Mouse (Mus musculus): Measurements from ENCODE around the gene Ms4a6b. TPM values are rescaled to one million over a fixed set of nuclear protein-coding genes. Genes with fewer than 3 reads are reported as not detected.
"Not testable (repeated sequence)": the region's sequence is repeated elsewhere in the genome, so short reads cannot be mapped to it uniquely, and the experiment has no call there.

Gene Ms4a6b
- polyA plus RNA-seq, 1 experiment from 2014 or later = 1.3 TPM

GRCm38 (mm10) chr19:11496361-11496760, 20.0 kb upstream of the Ms4a6b start:
- WGBS (ENCODE audit: insufficient replicate concordance) = 64% methylated on average over 6 of the region's 6 CpGs

GRCm38 (mm10) chr19:11497300-11497699, 19.0 kb upstream of the Ms4a6b start:
- H3K4me1 ChIP-seq; H3K27me3 ChIP-seq (replicated peaks); ATAC-seq; H3K9ac ChIP-seq; H3K9me3 ChIP-seq (replicated peaks); H3K36me3 ChIP-seq; H3K27ac ChIP-seq; H3K4me3 ChIP-seq; H3K4me2 ChIP-seq: not testable (repeated sequence)
- 49% methylated on average over 1 of the region's 1 CpGs for WGBS (ENCODE audit: insufficient replicate concordance)

More at GRCm38 (mm10) chr19:11496361-11496760, 20.0 kb upstream of the Ms4a6b start:
- Histone ChIP-seq H3K4me1 (no peaks in the 10 kb centered on the region), H3K27ac (no peak overlapping the region), H3K27me3 (replicated peaks) (no peaks in the 10 kb centered on the region), H3K4me2 (no peak overlapping the region), H3K4me3 (no peak overlapping the region), H3K36me3 (no peaks in the 10 kb centered on the region), H3K9ac (no peak overlapping the region), H3K9me3 (replicated peaks) (no peaks in the 10 kb centered on the region)
- no peak for ATAC-seq

GRCm38 (mm10) chr19:11500796-11501195, 15.5 kb upstream of the Ms4a6b start:
- no peaks in the 10 kb centered on the region for H3K4me1 ChIP-seq
- no peaks in the 10 kb centered on the region for H3K9me3 ChIP-seq (replicated peaks)
- H3K36me3 ChIP-seq = no peaks in the 10 kb centered on the region
- H3K4me3 ChIP-seq = no peak overlapping the region
- 53% methylated on average over 1 of the region's 1 CpGs for WGBS (ENCODE audit: insufficient replicate concordance)
- no peak overlapping the region for H3K27ac ChIP-seq
- H3K27me3 ChIP-seq (replicated peaks) = no peaks in the 10 kb centered on the region
- no peak overlapping the region for H3K9ac ChIP-seq
- H3K4me2 ChIP-seq = no peak overlapping the region
- ATAC-seq = no peak

GRCm38 (mm10) chr19:11501326-11501725, 15.0 kb upstream of the Ms4a6b start:
- WGBS (ENCODE audit: insufficient replicate concordance) = 70% methylated on average over 4 of the region's 4 CpGs
- Histone ChIP-seq H3K4me1 (no peaks in the 10 kb centered on the region), H3K27ac (no peak overlapping the region), H3K4me2 (no peak overlapping the region), H3K9ac (no peak overlapping the region), H3K36me3 (no peaks in the 10 kb centered on the region), H3K9me3 (replicated peaks) (no peaks in the 10 kb centered on the region), H3K4me3 (no peak overlapping the region), H3K27me3 (replicated peaks) (no peaks in the 10 kb centered on the region)
- ATAC-seq = no peak

- Histone ChIP-seq H3K27ac (no peak overlapping the region), H3K36me3 (no peaks in the 10 kb centered on the region), H3K27me3 (replicated peaks) (no peaks in the 10 kb centered on the region), H3K9ac (no peak overlapping the region), H3K4me1 (no peaks in the 10 kb centered on the region), H3K4me2 (no peak overlapping the region), H3K9me3 (replicated peaks) (no peaks in the 10 kb centered on the region), H3K4me3 (no peak overlapping the region)
- WGBS (ENCODE audit: insufficient replicate concordance) = 67% methylated on average over 1 of the region's 1 CpGs
- ATAC-seq = no peak
Observed at GRCm38 (mm10) chr19:11504857-11505256, 11.5 kb upstream of the Ms4a6b start.

- no peak overlapping the region for H3K9ac ChIP-seq
- ATAC-seq = no peak
- H3K36me3 ChIP-seq = no peaks in the 10 kb centered on the region
- H3K9me3 ChIP-seq (replicated peaks) = no peaks in the 10 kb centered on the region
- H3K27ac ChIP-seq = no peak overlapping the region
- no peak overlapping the region for H3K4me2 ChIP-seq
- H3K27me3 ChIP-seq (replicated peaks) = no peaks in the 10 kb centered on the region
- no peak overlapping the region for H3K4me3 ChIP-seq
- WGBS (ENCODE audit: insufficient replicate concordance) = 38% methylated on average over 1 of the region's 1 CpGs
- no peaks in the 10 kb centered on the region for H3K4me1 ChIP-seq
Observed at GRCm38 (mm10) chr19:11513458-11513857, 2.9 kb upstream of the Ms4a6b start.

- no peaks in the 10 kb centered on the region for H3K4me1 ChIP-seq
- H3K4me3 ChIP-seq = no peak overlapping the region
- H3K9ac ChIP-seq = no peak overlapping the region
- H3K4me2 ChIP-seq = no peak overlapping the region
- WGBS (ENCODE audit: insufficient replicate concordance) = 31% methylated on average over 4 of the region's 4 CpGs
- H3K27ac ChIP-seq = no peak overlapping the region
- ATAC-seq = no peak
- no peaks in the 10 kb centered on the region for H3K9me3 ChIP-seq (replicated peaks)
- H3K36me3 ChIP-seq = no peaks in the 10 kb centered on the region
- H3K27me3 ChIP-seq (replicated peaks) = no peaks in the 10 kb centered on the region
Observed at GRCm38 (mm10) chr19:11516845-11517244, 533 bp downstream of the Ms4a6b start.

- not testable (repeated sequence) for H3K27ac ChIP-seq; H3K9ac ChIP-seq; H3K4me1 ChIP-seq; H3K27me3 ChIP-seq (replicated peaks); ATAC-seq; H3K9me3 ChIP-seq (replicated peaks); H3K4me2 ChIP-seq; H3K36me3 ChIP-seq; H3K4me3 ChIP-seq
- WGBS (ENCODE audit: insufficient replicate concordance) = 13% methylated on average over 1 of the region's 1 CpGs
Observed at GRCm38 (mm10) chr19:11517373-11517772, 1.1 kb downstream of the Ms4a6b start.

GRCm38 (mm10) chr19:11518356-11518755, 2.0 kb downstream of the Ms4a6b start:
- not testable (repeated sequence) for H3K4me2 ChIP-seq; H3K27ac ChIP-seq; H3K36me3 ChIP-seq; H3K9ac ChIP-seq; H3K4me1 ChIP-seq; H3K9me3 ChIP-seq (replicated peaks); H3K4me3 ChIP-seq; H3K27me3 ChIP-seq (replicated peaks); ATAC-seq
- 19% methylated on average over 2 of the region's 2 CpGs for WGBS (ENCODE audit: insufficient replicate concordance)

GRCm38 (mm10) chr19:11520146-11520545, 3.8 kb downstream of the Ms4a6b start:
- no peaks in the 10 kb centered on the region for H3K9me3 ChIP-seq (replicated peaks)
- 63% methylated on average over 3 of the region's 3 CpGs for WGBS (ENCODE audit: insufficient replicate concordance)
- H3K4me2 ChIP-seq = no peak overlapping the region
- no peak overlapping the region for H3K4me3 ChIP-seq
- no peak for ATAC-seq
- no peaks in the 10 kb centered on the region for H3K27me3 ChIP-seq (replicated peaks)
- no peak overlapping the region for H3K9ac ChIP-seq
- H3K27ac ChIP-seq = no peak overlapping the region
- H3K4me1 ChIP-seq = no peaks in the 10 kb centered on the region
- no peaks in the 10 kb centered on the region for H3K36me3 ChIP-seq

GRCm38 (mm10) chr19:11533421-11533820, 17.1 kb downstream of the Ms4a6b start:
- Histone ChIP-seq H3K9me3 (replicated peaks) (no peaks in the 10 kb centered on the region), H3K4me1 (0 out of 2 replicates have a peak, but pooled peaks cover 4% of the 10 kb centered on the region), H3K9ac (no peak overlapping the region), H3K4me2 (no peak overlapping the region), H3K27ac (no peak overlapping the region), H3K4me3 (no peak overlapping the region), H3K36me3 (no peaks in the 10 kb centered on the region), H3K27me3 (replicated peaks) (no peaks in the 10 kb centered on the region)
- no peak for ATAC-seq
- 66% methylated on average over 1 of the region's 1 CpGs for WGBS (ENCODE audit: insufficient replicate concordance)

GRCm38 (mm10) chr19:11533888-11534445, 17.7 kb downstream of the Ms4a6b start:
- Histone ChIP-seq H3K36me3 (no peaks in the 10 kb centered on the region), H3K9ac (no peak overlapping the region), H3K27ac (no peak overlapping the region), H3K4me1 (0 out of 2 replicates have a peak, but pooled peaks cover 4% of the 10 kb centered on the region), H3K27me3 (replicated peaks) (no peaks in the 10 kb centered on the region), H3K4me2 (no peak overlapping the region), H3K9me3 (replicated peaks) (no peaks in the 10 kb centered on the region), H3K4me3 (no peak overlapping the region)
- 53% methylated on average over 2 of the region's 2 CpGs for WGBS (ENCODE audit: insufficient replicate concordance)
- no peak for ATAC-seq

- H3K4me2 ChIP-seq = no peak within 1 kb of the TSS
Observed at GRCm38 (mm10) chr19:11536593-11536992, 20.3 kb downstream of the Ms4a6b start, which contains the start of gene Ms4a4d. TSS of gene Ms4a4d (plus strand) at chr19:11536801.

More at GRCm38 (mm10) chr19:11536593-11536992, 20.3 kb downstream of the Ms4a6b start, which contains the start of gene Ms4a4d:
- Histone ChIP-seq H3K9ac (no peak within 1 kb of the TSS), H3K4me3 (no peak within 1 kb of the TSS), H3K4me1 (0 out of 2 replicates have a peak, but pooled peaks cover 4% of the 10 kb centered on the region), H3K36me3 (no peaks in the 10 kb centered on the region), H3K27me3 (replicated peaks) (no peaks in the 10 kb centered on the region), H3K9me3 (replicated peaks) (no peaks in the 10 kb centered on the region), H3K27ac (no peak within 1 kb of the TSS)
- no peak for ATAC-seq
- 18% methylated on average over 7 of the region's 7 CpGs for whole genome bisulfite sequencing (ENCODE audit: insufficient replicate concordance)
